Mouse (Mus musculus) midbrain, embryonic 11.5 days (tissue): ENCODE measurements around the gene Tor1aip1. TPM values are rescaled to one million over a fixed set of nuclear protein-coding genes. Genes with fewer than 3 reads are reported as not detected.
A peak's percentile ranks its signal among the peaks of the same experiment; 100 is the strongest.
"Not testable (repeated sequence)": the region's sequence is repeated elsewhere in the genome, so short reads cannot be mapped to it uniquely, and the experiment has no call there.

Source experiments
- ATAC-seq: fragments of 200-750 bp; cut with Nextera tagmentation; 2 replicates; pipeline ENCODE4 v1.8.0; 2017; ENCODE audit warnings: moderate TSS enrichment, moderate library complexity; ENCODE audit not compliant: low FRiP score
- DNase-seq: peaks from one replicate; pipeline ENCODE4 v3.0.0; 2015; ENCODE audit warnings: low spot score; ENCODE audit errors: missing footprints
- H3K27ac ChIP-seq: fragments of 300-500 bp; sonication (generic); 2 replicates; pipeline ENCODE4 v1.5.1; 2014; ENCODE audit warnings: low read depth, low read length
- H3K27me3 ChIP-seq: fragments of 300-500 bp; sonication (generic); 2 replicates; pipeline ENCODE4 v1.6.1; 2014; ENCODE audit warnings: mild to moderate bottlenecking, low read length, moderate library complexity, mixed read lengths; ENCODE audit not compliant: control insufficient read depth, insufficient read depth
- H3K36me3 ChIP-seq: fragments of 300-500 bp; sonication (generic); 2 replicates; pipeline ENCODE4 v1.6.1; 2014; ENCODE audit warnings: mild to moderate bottlenecking, low read length, moderate library complexity, mixed read lengths; ENCODE audit not compliant: control insufficient read depth, insufficient read depth
- H3K4me1 ChIP-seq: fragments of 300-500 bp; sonication (generic); 2 replicates; pipeline ENCODE4 v1.6.1; 2014; ENCODE audit warnings: low read length; ENCODE audit not compliant: control insufficient read depth, insufficient read depth
- H3K4me2 ChIP-seq: fragments of 300-500 bp; sonication (generic); 2 replicates; pipeline ENCODE4 v1.6.1; 2014; ENCODE audit warnings: mild to moderate bottlenecking, moderate library complexity
- H3K4me3 ChIP-seq: fragments of 300-500 bp; sonication (generic); 2 replicates; pipeline ENCODE4 v1.5.1; 2014; ENCODE audit warnings: low read depth, low read length
- H3K9ac ChIP-seq: fragments of 300-500 bp; sonication (generic); 2 replicates; pipeline ENCODE4 v1.6.1; 2014; ENCODE audit warnings: low read length
- H3K9me3 ChIP-seq: fragments of 300-500 bp; sonication (generic); 2 replicates; pipeline ENCODE4 v1.6.1; 2016; ENCODE audit warnings: low read length; ENCODE audit not compliant: control insufficient read depth
- WGBS: fragments of 180-500 bp; shearing (Covaris S2); extraction: QIAGEN DNeasy Blood & Tissue Kit; methylation state at CpG from one replicate; pipeline ENCODE4 v1.1.7; 2014; 5-methylcytosine and 5-hydroxymethylcytosine counted together
- polyA plus RNA-seq: library from polyadenylated mRNA; unstranded; fragments of >200 nt; fragmentation: Nextera tagmentation; extraction: Ambion mirVana; gene quantifications from 2 replicates; pipeline ENCODE4 v1.2.1, GENCODE M21; 2014

Tor1aip1 gene
- polyA plus RNA-seq, 1 experiment from 2014 or later: 35.3 TPM

DNA sequence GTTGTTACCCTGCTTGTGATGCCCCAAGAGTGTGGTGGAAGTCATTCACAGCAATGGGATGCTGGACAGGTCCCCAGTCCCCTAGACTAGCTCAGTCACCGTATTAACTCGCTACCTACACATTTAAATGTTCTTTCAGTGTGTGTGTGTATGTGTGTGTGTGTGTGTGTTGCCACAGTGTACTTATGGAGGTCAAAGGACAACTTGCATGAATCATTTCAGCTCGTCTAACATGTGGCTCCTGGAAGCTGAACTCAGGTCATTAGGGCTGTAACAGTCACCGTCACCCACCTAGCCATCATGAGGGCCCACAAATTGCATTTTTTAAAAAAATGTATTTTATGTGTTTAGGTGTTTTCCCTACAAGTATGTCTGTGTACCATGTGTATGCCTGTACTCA lies 25.9 kb upstream of the Tor1aip1 start:
- no peaks in the 10 kb centered on the region for H3K9me3 ChIP-seq
- peaks cover 13% of the 10 kb centered on the region for H3K36me3 ChIP-seq
- H3K4me1 ChIP-seq: no peaks in the 10 kb centered on the region
- no peak overlapping the region for H3K4me2 ChIP-seq
- no peak for ATAC-seq
- WGBS: 95% methylated on average over 4 of the region's 4 CpGs
- peak; percentile 41 for DNase-seq
- H3K27me3 ChIP-seq: no peaks in the 10 kb centered on the region
- no peak overlapping the region for H3K9ac ChIP-seq
- no peak overlapping the region for H3K4me3 ChIP-seq
- no peak overlapping the region for H3K27ac ChIP-seq

DNA sequence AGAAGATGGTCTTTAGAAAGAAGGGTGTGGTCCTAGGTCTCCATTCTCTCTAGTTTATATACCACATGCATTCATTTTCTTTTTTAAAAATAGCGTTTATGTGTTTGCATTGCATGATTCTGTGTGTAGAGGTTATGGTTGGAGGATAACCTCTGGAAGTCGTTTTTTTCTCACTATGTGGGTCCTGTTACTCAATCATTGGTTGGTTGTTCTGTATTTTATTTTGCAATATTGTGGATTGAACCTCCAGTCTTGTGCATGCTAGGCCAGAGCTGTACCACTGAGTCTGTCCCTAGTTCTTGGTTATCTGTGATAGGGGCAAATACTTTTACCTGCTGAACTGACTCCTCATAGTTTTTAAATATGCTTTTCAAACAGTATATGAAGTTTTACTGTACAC lies 21.9 kb upstream of the Tor1aip1 start:
- DNase-seq: no peak
- Histone ChIP-seq H3K36me3 (peaks cover 8% of the 10 kb centered on the region), H3K27me3 (no peaks in the 10 kb centered on the region), H3K4me2 (no peak overlapping the region), H3K9ac (no peak overlapping the region), H3K9me3 (no peaks in the 10 kb centered on the region), H3K4me1 (no peaks in the 10 kb centered on the region), H3K4me3 (no peak overlapping the region), H3K27ac (no peak overlapping the region)
- 87% methylated on average over 2 of the region's 2 CpGs for WGBS
- no peak for ATAC-seq

- H3K4me1 ChIP-seq: peaks cover 10% of the 10 kb centered on the region
- H3K9ac ChIP-seq: no peak overlapping the region
- ATAC-seq (no peak), DNase-seq (no peak)
- peaks cover 14% of the 10 kb centered on the region for H3K36me3 ChIP-seq
- no peak overlapping the region for H3K4me3 ChIP-seq
- no peak overlapping the region for H3K27ac ChIP-seq
- no peaks in the 10 kb centered on the region for H3K9me3 ChIP-seq
- WGBS: 93% methylated on average over 3 of the region's 3 CpGs
- H3K4me2 ChIP-seq: no peak overlapping the region
- no peaks in the 10 kb centered on the region for H3K27me3 ChIP-seq
These were observed 10.4 kb upstream of the Tor1aip1 start for GRCm38 (mm10) chr1:156046688-156047087.

GRCm38 (mm10) chr1:156044211-156044611 lies 7.9 kb upstream of the Tor1aip1 start:
- H3K9ac ChIP-seq: no peak overlapping the region
- no peak overlapping the region for H3K4me3 ChIP-seq
- peaks cover 5% of the 10 kb centered on the region for H3K36me3 ChIP-seq
- H3K4me1 ChIP-seq: peaks cover 13% of the 10 kb centered on the region
- DNase-seq (no peak), ATAC-seq (no peak)
- H3K4me2 ChIP-seq: no peak overlapping the region
- H3K27ac ChIP-seq: no peak overlapping the region
- no peaks in the 10 kb centered on the region for H3K9me3 ChIP-seq
- no peaks in the 10 kb centered on the region for H3K27me3 ChIP-seq
- WGBS: 91% methylated on average over 5 of the region's 5 CpGs

GRCm38 (mm10) chr1:156043027-156043426 lies 6.7 kb upstream of the Tor1aip1 start:
- Histone ChIP-seq H3K27me3 (no peaks in the 10 kb centered on the region), H3K27ac (no peak overlapping the region), H3K9me3 (no peaks in the 10 kb centered on the region), H3K4me1 (peaks cover 13% of the 10 kb centered on the region), H3K4me2 (no peak overlapping the region), H3K4me3 (no peak overlapping the region), H3K36me3 (peaks cover 4% of the 10 kb centered on the region; the same call in 1 of the 2 replicates), H3K9ac (no peak overlapping the region)
- no peak for ATAC-seq
- DNase-seq: peak; percentile 91
- WGBS: 18% methylated on average over 4 of the region's 4 CpGs

DNA sequence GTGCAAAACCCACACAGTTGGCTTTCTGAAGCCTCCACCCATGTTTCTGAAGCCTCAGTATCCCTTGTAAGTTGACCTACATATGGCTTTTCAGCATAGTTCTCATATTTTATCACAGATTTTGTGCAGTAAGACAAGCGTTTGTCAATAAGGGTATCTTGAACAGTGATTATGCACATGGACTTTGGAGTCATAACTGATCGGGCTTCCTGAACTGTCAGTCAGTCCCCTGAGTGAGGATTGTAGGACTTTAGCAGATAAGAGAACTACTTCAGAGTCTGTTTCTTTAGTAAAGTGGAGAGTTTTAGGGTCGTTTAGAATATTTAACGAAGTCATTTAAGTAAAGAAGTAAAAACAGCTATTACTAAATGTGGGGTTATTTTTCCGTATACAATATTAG lies 6.2 kb upstream of the Tor1aip1 start:
- H3K36me3 ChIP-seq: peaks cover 4% of the 10 kb centered on the region; the same call in 1 of the 2 replicates
- H3K4me3 ChIP-seq: no peak overlapping the region
- DNase-seq: no peak
- H3K27ac ChIP-seq: no peak overlapping the region
- no peak for ATAC-seq
- H3K9me3 ChIP-seq: no peaks in the 10 kb centered on the region
- H3K4me2 ChIP-seq: peak overlapping the region; percentile 52; the same call in 1 of the 2 replicates
- 92% methylated on average over 5 of the region's 5 CpGs for WGBS
- H3K9ac ChIP-seq: no peak overlapping the region
- no peaks in the 10 kb centered on the region for H3K27me3 ChIP-seq
- peaks cover 13% of the 10 kb centered on the region for H3K4me1 ChIP-seq

- Histone ChIP-seq H3K27me3 (no peaks in the 10 kb centered on the region), H3K36me3 (peaks cover 4% of the 10 kb centered on the region; the same call in 1 of the 2 replicates), H3K27ac (no peak overlapping the region), H3K9ac (no peak overlapping the region), H3K4me3 (peak overlapping the region; percentile 28), H3K4me1 (peaks cover 15% of the 10 kb centered on the region), H3K9me3 (no peaks in the 10 kb centered on the region), H3K4me2 (peak overlapping the region; percentile 52)
- no peak for ATAC-seq
- DNase-seq: no peak
- 52% methylated on average over 7 of the region's 7 CpGs for WGBS
These were observed 5.4 kb upstream of the Tor1aip1 start for GRCm38 (mm10) chr1:156041451-156042241.

DNA sequence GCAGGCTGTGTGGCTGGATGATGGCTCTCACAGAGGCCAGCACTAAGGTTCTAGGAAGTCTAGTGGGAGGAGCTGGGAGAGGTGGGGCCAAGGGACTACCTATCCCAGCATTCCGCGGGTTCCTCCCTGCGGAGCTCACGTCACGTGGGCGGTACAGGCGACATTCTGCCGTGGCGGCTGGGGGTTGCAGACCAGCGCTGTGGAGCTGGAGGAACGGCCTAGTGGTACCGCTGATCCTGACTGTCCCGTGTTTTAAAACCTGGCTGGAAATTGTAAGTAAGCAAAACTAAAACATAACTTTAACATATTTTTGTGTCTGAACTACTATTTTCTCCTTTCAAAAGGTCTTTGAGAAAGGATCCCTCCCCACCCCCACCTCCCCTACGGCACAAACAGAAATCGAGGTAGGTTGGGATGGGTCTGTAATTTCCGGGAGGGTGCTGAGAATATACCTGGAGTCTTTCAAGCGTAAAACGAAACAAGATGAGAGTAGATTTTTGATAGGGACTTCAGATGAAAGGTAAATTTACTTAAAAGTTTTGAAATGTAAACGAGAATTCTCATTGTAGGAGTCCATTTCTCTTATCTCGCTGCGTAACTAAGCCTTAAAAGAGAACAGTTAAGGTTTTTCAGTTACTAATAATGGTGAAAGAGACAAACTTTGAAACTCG lies 4.6 kb upstream of the Tor1aip1 start:
- DNase-seq: peak; percentile 97
- peak; percentile 88 for ATAC-seq
- H3K9me3 ChIP-seq: no peaks in the 10 kb centered on the region
- H3K27ac ChIP-seq: no peak overlapping the region
- WGBS: 2% methylated on average over 22 of the region's 22 CpGs
- H3K4me1 ChIP-seq: peaks cover 15% of the 10 kb centered on the region
- peak overlapping the region; percentile 61 for H3K4me3 ChIP-seq
- H3K4me2 ChIP-seq: peak overlapping the region; percentile 52
- H3K9ac ChIP-seq: peak overlapping the region; percentile 71
- H3K27me3 ChIP-seq: no peaks in the 10 kb centered on the region
- 0 out of 2 replicates have a peak, but pooled peaks cover 4% of the 10 kb centered on the region for H3K36me3 ChIP-seq

GRCm38 (mm10) chr1:156039989-156040388 lies 3.7 kb upstream of the Tor1aip1 start:
- H3K9ac ChIP-seq, H3K9me3 ChIP-seq, H3K27me3 ChIP-seq, DNase-seq, ATAC-seq, H3K4me2 ChIP-seq, H3K27ac ChIP-seq, H3K36me3 ChIP-seq, H3K4me3 ChIP-seq: not testable (repeated sequence)
- peaks cover 15% of the 10 kb centered on the region for H3K4me1 ChIP-seq
- 66% methylated on average over 7 of the region's 7 CpGs for WGBS
